Mouse (Mus musculus): Measurements from ENCODE around the gene Celf2.

The Celf2 gene

GRCm38 (mm10) chr2:7207691-7208504, 301.5 kb downstream of the Celf2 start:
- DNase-seq (ENCODE audit: low read depth, low spot score) = peak; percentile 20

- DNase-seq (ENCODE audit: low read depth, low spot score) = no peak
These were observed 315.9 kb downstream of the Celf2 start for GRCm38 (mm10) chr2:7193413-7193812.

GRCm38 (mm10) chr2:7179186-7179585, 330.2 kb downstream of the Celf2 start:
- DNase-seq (ENCODE audit: low read depth, low spot score) = no peak

GRCm38 (mm10) chr2:7173271-7174064, 335.9 kb downstream of the Celf2 start:
- DNase-seq (ENCODE audit: low read depth, low spot score) = no peak

- DNase-seq (ENCODE audit: low read depth, low spot score) = no peak
These were observed 338.2 kb downstream of the Celf2 start for GRCm38 (mm10) chr2:7171087-7171696.

- no peak for DNase-seq (ENCODE audit: low read depth, low spot score)
These were observed 343.6 kb downstream of the Celf2 start for GRCm38 (mm10) chr2:7165786-7166185.

GRCm38 (mm10) chr2:7160108-7160507, 349.3 kb downstream of the Celf2 start:
- no peak for DNase-seq (ENCODE audit: low read depth, low spot score)

GRCm38 (mm10) chr2:7147303-7147702, 362.1 kb downstream of the Celf2 start:
- no peak for DNase-seq (ENCODE audit: low read depth, low spot score)

GRCm38 (mm10) chr2:7145541-7146043, 363.8 kb downstream of the Celf2 start:
- no peak for DNase-seq (ENCODE audit: low read depth, low spot score)

GRCm38 (mm10) chr2:7144871-7145270, 364.5 kb downstream of the Celf2 start:
- no peak for DNase-seq (ENCODE audit: low read depth, low spot score)

GRCm38 (mm10) chr2:7123366-7123765, 386.0 kb downstream of the Celf2 start:
- no peak for DNase-seq (ENCODE audit: low read depth, low spot score)

GRCm38 (mm10) chr2:7115801-7116200, 393.6 kb downstream of the Celf2 start:
- DNase-seq (ENCODE audit: low read depth, low spot score) = no peak

- no peak for DNase-seq (ENCODE audit: low read depth, low spot score)
These were observed 394.2 kb downstream of the Celf2 start for GRCm38 (mm10) chr2:7115161-7115560.

- no peak for DNase-seq (ENCODE audit: low read depth, low spot score)
These were observed 395.6 kb downstream of the Celf2 start for GRCm38 (mm10) chr2:7113738-7114137.

- DNase-seq (ENCODE audit: low read depth, low spot score) = no peak
These were observed 397.1 kb downstream of the Celf2 start for GRCm38 (mm10) chr2:7112156-7112813.

- no peak for DNase-seq (ENCODE audit: low read depth, low spot score)
These were observed 415.9 kb downstream of the Celf2 start for GRCm38 (mm10) chr2:7093414-7093813.

- DNase-seq (ENCODE audit: low read depth, low spot score) = no peak
These were observed 416.7 kb downstream of the Celf2 start for GRCm38 (mm10) chr2:7092641-7093040.

- no peak for DNase-seq (ENCODE audit: low read depth, low spot score)
These were observed 418.9 kb downstream of the Celf2 start for GRCm38 (mm10) chr2:7090496-7090895.

GRCm38 (mm10) chr2:7089069-7089834, 420.1 kb downstream of the Celf2 start:
- peak; percentile 38 for DNase-seq (ENCODE audit: low read depth, low spot score)

- DNase-seq (ENCODE audit: low read depth, low spot score) = no peak
These were observed 420.8 kb downstream of the Celf2 start for GRCm38 (mm10) chr2:7088536-7088935.

- DNase-seq (ENCODE audit: low read depth, low spot score) = no peak
These were observed 421.9 kb downstream of the Celf2 start for GRCm38 (mm10) chr2:7087480-7087879.

All from forelimb bud, embryonic 11.5 days (tissue).